8 mouse cellular contexts compared by ENCODE assay signal in genomic region chr6:122491557-122491956, GRCm38 (mm10). TPM values are rescaled to one million over a fixed set of nuclear protein-coding genes. Genes with fewer than 3 reads are reported as not detected.
A peak's percentile ranks its signal among the peaks of the same experiment; 100 is the strongest.
DNase-seq lines count a peak whose midpoint lies in the region; ATAC-seq and TF ChIP-seq lines count a peak whose summit lies in the region.

No protein-coding gene starts in this region.

- no peak for TF ChIP-seq POLR2A in thymus, adult 2 months (IDR thresholded peaks at IDR 0.05; ENCODE audit: control insufficient read depth, extremely low read depth, insufficient read depth, low read length, poor library complexity)
- TF ChIP-seq POLR2A in kidney, adult 2 months (IDR thresholded peaks at IDR 0.05; ENCODE audit: low read depth, low read length) = no peak

- H3K4me2 ChIP-seq in limb, embryonic 15.5 days = peak overlapping the region; percentile 67
- H3K4me2 ChIP-seq in midbrain, embryonic 14.5 days (ENCODE audit: low read length) = peak overlapping the region; percentile 60

- peak; percentile 78; the same call in 1 of the 2 replicates for ATAC-seq in limb, embryonic 15.5 days (ENCODE audit: insufficient number of reproducible peaks, low FRiP score, low TSS enrichment, low read depth)
- ATAC-seq in midbrain, embryonic 14.5 days (ENCODE audit: low FRiP score, low TSS enrichment) = peak; percentile 76

- DNase-seq in thymus, adult 2 months = peak; percentile 11
- DNase-seq in thymus, postnatal 10 days (ENCODE audit: low spot score in 2 of 2) = no peak
- DNase-seq in embryo, embryonic 11.5 days (ENCODE audit: low read depth, low spot score) = peak; percentile 87
- DNase-seq in heart, embryonic 10.5 days (ENCODE audit: low spot score) = peak; percentile 95
- DNase-seq in kidney, adult 2 months = peak; percentile 90
- DNase-seq in midbrain, embryonic 14.5 days = peak; percentile 91
- peak; percentile 40 for DNase-seq in splenic B cell, adult 2 months (ENCODE audit: low read depth, low spot score)

- H3K9ac ChIP-seq in limb, embryonic 15.5 days = peak overlapping the region; percentile 23
- H3K9ac ChIP-seq in midbrain, embryonic 14.5 days (replicated peaks; ENCODE audit: low read length) = peak overlapping the region; percentile 38; the same call in 1 of the 2 replicates

- under 1% methylated on average over 16 of the region's 16 CpGs for WGBS in thymus, adult 2 months
- under 1% methylated on average over 16 of the region's 16 CpGs for WGBS in heart, embryonic 10.5 days
- WGBS in kidney, adult 2 months = 1% methylated on average over 16 of the region's 16 CpGs
- under 1% methylated on average over 16 of the region's 16 CpGs for whole genome bisulfite sequencing in limb, embryonic 15.5 days
- WGBS in midbrain, embryonic 14.5 days = under 1% methylated on average over 16 of the region's 16 CpGs

- H3K9me3 ChIP-seq in heart, embryonic 10.5 days = no peaks in the 10 kb centered on the region
- H3K9me3 ChIP-seq in limb, embryonic 15.5 days = no peaks in the 10 kb centered on the region
- H3K9me3 ChIP-seq in midbrain, embryonic 14.5 days (ENCODE audit: control insufficient read depth, low read length) = no peaks in the 10 kb centered on the region

- H3K4me1 ChIP-seq in thymus, adult 2 months (replicated peaks; ENCODE audit: control insufficient read depth, insufficient read depth, low read length) = peaks cover 6% of the 10 kb centered on the region
- peaks cover 24% of the 10 kb centered on the region for H3K4me1 ChIP-seq in heart, embryonic 10.5 days
- H3K4me1 ChIP-seq in kidney, adult 2 months (ENCODE audit: control insufficient read depth, insufficient read depth, low read length) = 0 out of 2 replicates have a peak, but pooled peaks cover 4% of the 10 kb centered on the region
- peaks cover 31% of the 10 kb centered on the region for H3K4me1 ChIP-seq in limb, embryonic 15.5 days
- H3K4me1 ChIP-seq in midbrain, embryonic 14.5 days (ENCODE audit: control insufficient read depth, insufficient read depth, low read length) = peaks cover 14% of the 10 kb centered on the region

- H3K27me3 ChIP-seq in thymus, adult 2 months (ENCODE audit: control insufficient read depth, insufficient read depth, low read length) = peaks cover 34% of the 10 kb centered on the region
- H3K27me3 ChIP-seq in heart, embryonic 10.5 days (ENCODE audit: insufficient read depth, poor library complexity, severe bottlenecking) = peaks cover 26% of the 10 kb centered on the region
- no peaks in the 10 kb centered on the region; the same call in 1 of the 2 replicates for H3K27me3 ChIP-seq in kidney, adult 2 months (replicated peaks; ENCODE audit: control insufficient read depth, insufficient read depth, low read length)
- no peaks in the 10 kb centered on the region; the same call in 1 of the 2 replicates for H3K27me3 ChIP-seq in limb, embryonic 15.5 days
- no peaks in the 10 kb centered on the region for H3K27me3 ChIP-seq in midbrain, embryonic 14.5 days (ENCODE audit: control insufficient read depth, insufficient read depth, low read length)
- no peaks in the 10 kb centered on the region for H3K27me3 ChIP-seq in splenic B cell, adult 2 months (ENCODE audit: control insufficient read depth, insufficient read depth, low read length, poor library complexity, severe bottlenecking)

- H3K27ac ChIP-seq in thymus, adult 2 months (ENCODE audit: control insufficient read depth, insufficient read depth, low read length) = no peak overlapping the region
- H3K27ac ChIP-seq in heart, embryonic 10.5 days = peak overlapping the region; percentile 86
- H3K27ac ChIP-seq in kidney, adult 2 months (ENCODE audit: insufficient read depth, low read depth, low read length) = no peak overlapping the region
- peak overlapping the region; percentile 63 for H3K27ac ChIP-seq in limb, embryonic 15.5 days
- peak overlapping the region; percentile 65 for H3K27ac ChIP-seq in midbrain, embryonic 14.5 days (replicated peaks; ENCODE audit: low read depth, low read length)

- no peaks in the 10 kb centered on the region for H3K36me3 ChIP-seq in thymus, adult 2 months (ENCODE audit: control insufficient read depth, insufficient read depth, low read length)
- no peaks in the 10 kb centered on the region for H3K36me3 ChIP-seq in heart, embryonic 10.5 days
- H3K36me3 ChIP-seq in kidney, adult 2 months (ENCODE audit: control insufficient read depth, insufficient read depth, low read length) = no peaks in the 10 kb centered on the region
- no peaks in the 10 kb centered on the region for H3K36me3 ChIP-seq in limb, embryonic 15.5 days
- no peaks in the 10 kb centered on the region for H3K36me3 ChIP-seq in midbrain, embryonic 14.5 days (ENCODE audit: control insufficient read depth, insufficient read depth, low read length)
- no peaks in the 10 kb centered on the region for H3K36me3 ChIP-seq in splenic B cell, adult 2 months (ENCODE audit: control insufficient read depth, insufficient read depth, low read length, poor library complexity, severe bottlenecking)

- no peak for TF ChIP-seq CTCF in thymus, adult 2 months (IDR thresholded peaks at IDR 0.05; ENCODE audit: borderline replicate concordance, control insufficient read depth, extremely low read depth, insufficient read depth, low read length, poor library complexity)
- TF ChIP-seq CTCF in kidney, adult 2 months (conservative IDR thresholded peaks at IDR 0.05; ENCODE audit: insufficient read depth, insufficient read length, low read depth, low read length) = no peak

- H3K4me3 ChIP-seq in thymus, adult 2 months (ENCODE audit: control insufficient read depth, insufficient read depth, low read length) = no peak overlapping the region
- H3K4me3 ChIP-seq in heart, embryonic 10.5 days = peak overlapping the region; percentile 60
- H3K4me3 ChIP-seq in kidney, adult 2 months (ENCODE audit: insufficient read depth, low read depth, low read length) = peak overlapping the region; percentile 38
- H3K4me3 ChIP-seq in limb, embryonic 15.5 days = peak overlapping the region; percentile 40
- H3K4me3 ChIP-seq in midbrain, embryonic 14.5 days (replicated peaks; ENCODE audit: low read depth, low read length) = peak overlapping the region; percentile 30

RNA-seq across cellular contexts. Expression of gene Rimklb, which starts 7.0 kb away (rescaled TPM):
- 0.65 and 0.70 TPM in 2 replicates for polyA plus RNA-seq in thymus, adult 2 months (2012; rRNA removed)
- 10.0 and 20.4 TPM in 2 replicates for polyA plus RNA-seq in heart, embryonic 10.5 days (2016; fragmentation: Nextera tagmentation; extraction: Ambion mirVana)
- 0.15 and 0.27 TPM in 2 replicates for polyA plus RNA-seq in kidney, adult 2 months (2012; rRNA removed)
- 9.3 and 11.6 TPM in 2 replicates for polyA plus RNA-seq in limb, embryonic 15.5 days (2015; fragmentation: Nextera tagmentation; extraction: Ambion mirVana)
- polyA plus RNA-seq in midbrain, embryonic 14.5 days (2014; fragmentation: Nextera tagmentation; extraction: Ambion mirVana) = 109 and 133 TPM in 2 replicates

RNA-seq across cellular contexts. Expression of gene Mfap5, which starts 14.1 kb away (rescaled TPM):
- polyA plus RNA-seq in thymus, adult 2 months (2012; rRNA removed) = 17.5 and 26.2 TPM in 2 replicates
- polyA plus RNA-seq in heart, embryonic 10.5 days (2016; fragmentation: Nextera tagmentation; extraction: Ambion mirVana) = 1.6 and 2.3 TPM in 2 replicates
- polyA plus RNA-seq in kidney, adult 2 months (2012; rRNA removed) = 16.8 and 20.5 TPM in 2 replicates
- 63.6 and 80.5 TPM in 2 replicates for polyA plus RNA-seq in limb, embryonic 15.5 days (2015; fragmentation: Nextera tagmentation; extraction: Ambion mirVana)
- polyA plus RNA-seq in midbrain, embryonic 14.5 days (2014; fragmentation: Nextera tagmentation; extraction: Ambion mirVana) = 1.0 and 1.6 TPM in 2 replicates

Comparison
In these comparisons a context has a peak if more than half of its experiments do, and no peak if none do; other contexts are left out.
1. DNase-seq: peak in thymus, adult 2 months (single experiment), embryo, embryonic 11.5 days (single experiment), heart, embryonic 10.5 days (single experiment), kidney, adult 2 months (single experiment), midbrain, embryonic 14.5 days (single experiment) and splenic B cell, adult 2 months (single experiment); none in thymus, postnatal 10 days (0 of 2).
2. H3K27ac ChIP-seq: peak in heart, embryonic 10.5 days (single experiment), limb, embryonic 15.5 days (single experiment) and midbrain, embryonic 14.5 days (single experiment); none in thymus, adult 2 months (single experiment) and kidney, adult 2 months (single experiment).